Mouse (Mus musculus): ENCODE results near the gene Stk11.
A peak's percentile ranks its signal among the peaks of the same experiment; 100 is the strongest.

Stk11 gene

GRCm38 (mm10) chr10:80095547-80095946 is 20.1 kb upstream of the Stk11 start:
- no peak for DNase-seq

DNA sequence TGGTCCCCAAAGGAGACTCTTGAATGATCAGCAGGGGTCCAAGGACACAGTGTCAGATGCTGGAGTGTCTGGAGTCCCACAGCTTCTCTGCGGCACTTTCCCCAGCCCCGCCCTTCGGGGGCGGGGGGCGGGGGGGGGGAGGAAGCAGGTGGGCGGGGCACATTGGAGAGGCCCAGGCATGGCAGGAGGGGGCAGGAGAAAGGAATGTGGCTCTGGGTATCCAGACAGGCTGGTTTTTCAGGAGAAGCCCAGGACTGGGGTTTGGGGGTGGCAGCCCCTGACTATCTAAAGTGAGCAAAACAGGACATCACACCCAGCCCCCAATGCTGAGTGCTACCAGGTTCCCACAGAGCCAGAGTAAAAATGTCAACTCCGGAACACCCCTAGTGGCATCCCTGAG is 18.3 kb upstream of the Stk11 start:
- DNase-seq = no peak

- DNase-seq = no peak
These were observed 17.0 kb upstream of the Stk11 start for GRCm38 (mm10) chr10:80098630-80099029.

GRCm38 (mm10) chr10:80100982-80101381 is 14.6 kb upstream of the Stk11 start:
- no peak for DNase-seq

GRCm38 (mm10) chr10:80102216-80102915 is 13.2 kb upstream of the Stk11 start:
- DNase-seq = peak; percentile 95 to 96

GRCm38 (mm10) chr10:80103032-80103431 is 12.6 kb upstream of the Stk11 start:
- no peak for DNase-seq

DNA sequence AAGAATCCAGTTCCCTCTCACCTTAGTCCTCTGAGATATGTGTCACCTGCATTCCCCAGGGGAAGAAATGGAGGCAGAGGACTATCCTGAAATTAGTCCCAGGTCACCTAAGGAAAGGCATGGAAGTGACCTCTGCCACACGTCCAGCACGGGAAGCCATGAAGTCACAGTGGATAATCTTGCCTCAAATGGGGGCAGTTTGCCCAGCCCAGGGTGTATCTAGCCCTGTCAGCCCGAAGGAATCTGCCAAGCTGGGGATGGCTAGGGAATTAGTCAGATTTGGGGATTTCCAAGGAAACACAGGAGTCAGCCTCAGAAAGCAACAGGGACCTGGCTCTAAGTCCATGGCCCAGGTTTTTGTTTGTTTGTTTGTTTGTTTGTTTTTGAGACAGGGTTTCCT is 11.4 kb upstream of the Stk11 start:
- no peak for DNase-seq

GRCm38 (mm10) chr10:80105460-80105859 is 10.1 kb upstream of the Stk11 start, which contains the start of gene Sbno2:
Gene Sbno2 (minus strand): TSS chr10:80105571.
- DNase-seq = peak; percentile 46 to 57

- no peak for DNase-seq
These were observed 9.7 kb upstream of the Stk11 start for GRCm38 (mm10) chr10:80105926-80106325.

DNA sequence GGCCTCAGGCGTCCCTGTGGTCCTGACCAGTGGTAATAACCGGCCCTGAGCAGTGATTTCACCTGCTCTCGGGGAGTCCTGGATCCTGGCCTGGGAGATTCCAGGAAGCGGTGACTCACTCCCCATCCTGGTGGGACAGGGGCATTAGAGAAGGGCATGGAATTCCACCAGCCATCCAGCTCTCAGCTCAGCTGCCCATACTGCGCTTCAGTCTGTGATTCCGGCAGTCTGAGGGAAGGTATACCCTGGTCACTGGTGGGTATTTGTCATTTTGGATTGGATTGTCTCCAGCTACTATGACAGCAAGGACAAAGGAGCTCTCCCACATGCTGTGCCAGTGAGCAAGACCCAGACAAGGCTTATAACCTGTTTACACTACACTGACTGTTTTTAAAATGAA is 7.9 kb upstream of the Stk11 start:
- no peak for DNase-seq

DNA sequence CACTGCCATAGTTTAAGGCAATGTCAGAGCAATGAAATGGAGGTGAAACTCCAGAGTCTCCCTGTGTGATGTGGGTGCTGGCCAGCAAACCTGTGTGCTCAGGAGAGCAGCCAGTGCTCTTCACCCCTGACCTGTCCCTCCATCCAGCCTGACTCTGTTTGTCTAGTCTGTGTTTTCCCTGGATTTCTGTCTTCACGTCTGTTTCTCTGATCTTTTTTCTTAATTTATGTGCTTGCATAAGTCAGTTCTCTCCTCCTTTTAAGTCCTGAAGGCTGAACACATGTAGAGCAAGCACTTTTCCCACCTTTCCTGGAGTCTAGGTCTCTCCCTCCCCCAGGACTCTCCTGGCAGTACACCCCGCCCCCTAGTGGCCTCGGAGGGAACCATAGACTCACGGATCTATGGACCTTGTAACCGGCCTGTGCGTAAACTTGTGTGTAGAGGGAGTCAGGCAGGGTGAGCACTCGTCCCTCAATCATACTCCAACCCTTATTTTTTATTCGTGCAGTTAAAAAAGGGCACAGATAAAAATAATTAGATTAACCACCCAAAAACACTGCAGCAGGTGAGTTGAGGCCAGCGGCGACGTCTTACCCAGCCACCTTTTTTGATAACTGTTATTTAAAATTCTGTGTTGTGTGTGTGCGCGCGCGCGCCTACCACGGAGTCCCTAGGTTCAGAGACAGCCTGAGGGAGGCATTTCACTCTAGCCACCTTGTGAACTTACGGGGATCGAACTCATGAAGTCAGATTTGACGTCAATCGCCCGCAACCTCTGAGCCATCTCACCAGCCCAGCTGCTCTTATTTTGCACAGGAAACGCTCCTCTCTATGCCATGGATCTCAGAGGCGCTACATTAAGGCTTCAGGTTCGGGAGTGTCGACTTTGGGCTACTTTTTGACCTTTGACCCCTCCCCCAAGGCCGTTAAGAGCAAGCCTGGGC is 990 bp upstream of the Stk11 start:
- peak; percentile 92 to 93 for DNase-seq

DNA sequence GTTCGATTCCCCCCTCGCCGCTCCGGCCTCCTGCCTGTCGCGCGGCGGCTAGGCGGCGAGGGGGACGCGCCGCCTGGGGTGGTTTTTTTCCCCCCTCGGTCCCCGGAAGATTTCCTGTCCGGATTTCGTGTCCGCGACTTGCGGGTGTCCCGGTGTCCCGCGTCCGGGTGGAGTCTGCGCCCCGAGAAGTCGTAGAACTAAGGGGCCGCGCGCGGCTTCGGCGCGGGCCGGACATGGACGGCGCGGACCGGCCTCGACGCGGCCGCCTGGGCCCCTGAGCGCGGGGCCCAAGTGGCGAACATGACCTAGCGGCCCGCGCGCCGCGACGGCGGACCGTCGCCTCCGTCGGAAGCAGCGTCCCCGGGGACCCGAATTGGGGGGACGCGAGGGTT is 337 bp downstream of the Stk11 start:
- DNase-seq = no peak

DNA sequence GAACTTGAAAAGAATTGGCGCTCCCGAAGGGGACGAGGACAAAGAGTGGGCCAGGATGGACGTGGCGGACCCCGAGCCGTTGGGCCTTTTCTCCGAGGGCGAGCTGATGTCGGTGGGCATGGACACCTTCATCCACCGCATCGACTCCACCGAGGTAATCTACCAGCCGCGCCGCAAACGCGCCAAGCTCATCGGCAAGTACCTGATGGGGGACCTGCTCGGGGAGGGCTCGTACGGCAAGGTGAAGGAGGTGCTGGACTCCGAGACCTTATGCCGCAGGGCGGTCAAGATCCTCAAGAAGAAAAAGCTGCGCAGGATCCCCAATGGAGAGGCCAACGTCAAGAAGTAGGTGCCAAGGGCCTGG is 942 bp downstream of the Stk11 start:
- DNase-seq = peak; percentile 28 to 45

DNA sequence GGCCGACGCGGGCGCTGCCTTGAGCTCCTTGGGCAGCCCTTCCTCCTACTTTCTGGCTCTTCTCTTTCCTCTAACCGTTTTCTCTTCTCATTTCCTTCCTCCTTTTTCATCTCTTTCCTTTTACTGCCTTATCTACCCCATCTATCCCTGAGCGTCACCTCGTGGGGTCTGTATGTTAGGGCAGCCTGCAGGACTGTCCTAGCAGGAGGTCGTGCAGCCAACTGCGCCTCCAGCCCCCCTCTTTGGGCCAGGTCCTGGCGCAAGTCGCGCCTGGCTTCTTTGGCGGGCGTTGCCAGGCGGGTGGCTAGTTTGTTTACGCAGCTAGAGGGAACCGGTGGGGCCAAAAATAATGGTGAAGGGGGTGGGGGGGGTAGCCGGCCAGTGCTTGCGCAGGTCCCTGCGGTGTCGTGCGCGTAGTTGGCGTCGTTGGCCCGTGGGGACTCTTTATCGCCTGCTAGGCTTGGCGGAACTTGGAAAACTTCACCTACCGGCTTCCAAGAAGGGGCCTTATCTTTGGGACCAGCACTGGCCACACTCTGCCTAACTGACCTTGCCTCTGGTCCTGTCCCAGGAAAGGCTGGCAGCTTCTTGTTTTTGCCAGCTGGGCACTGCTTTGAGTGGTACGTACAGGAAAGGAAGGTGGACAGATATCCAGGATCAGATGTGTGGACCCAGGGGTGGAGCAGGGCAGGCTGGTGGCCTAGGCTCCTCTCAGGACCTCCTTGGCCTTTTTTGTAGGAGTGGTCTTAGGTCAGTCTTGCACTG is 1.5 kb downstream of the Stk11 start:
- peak; percentile 45 to 47 for DNase-seq

GRCm38 (mm10) chr10:80117736-80118135 is 2.1 kb downstream of the Stk11 start:
- DNase-seq = no peak

DNA sequence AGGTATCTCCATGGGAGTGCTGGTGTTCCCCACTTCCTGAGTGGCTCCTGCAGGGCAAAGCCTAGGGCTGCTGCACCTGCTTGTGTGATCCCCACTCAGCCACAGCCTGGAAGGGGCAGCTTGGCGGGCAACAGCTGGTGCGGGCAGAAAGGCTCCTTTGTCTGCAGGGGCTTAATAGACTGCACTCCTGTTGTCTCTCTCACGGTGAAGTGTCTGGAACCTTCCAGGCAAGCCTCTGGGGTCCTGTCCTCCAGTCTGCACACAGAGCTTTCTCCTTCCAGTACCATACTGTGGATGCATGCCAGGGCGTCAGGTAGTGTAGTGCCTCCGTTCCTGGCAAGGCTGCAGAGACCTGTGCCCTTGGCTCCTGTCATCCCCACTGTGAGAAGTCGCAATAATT is 2.9 kb downstream of the Stk11 start:
- no peak for DNase-seq

GRCm38 (mm10) chr10:80120146-80120545 is 4.5 kb downstream of the Stk11 start:
- DNase-seq = no peak

DNA sequence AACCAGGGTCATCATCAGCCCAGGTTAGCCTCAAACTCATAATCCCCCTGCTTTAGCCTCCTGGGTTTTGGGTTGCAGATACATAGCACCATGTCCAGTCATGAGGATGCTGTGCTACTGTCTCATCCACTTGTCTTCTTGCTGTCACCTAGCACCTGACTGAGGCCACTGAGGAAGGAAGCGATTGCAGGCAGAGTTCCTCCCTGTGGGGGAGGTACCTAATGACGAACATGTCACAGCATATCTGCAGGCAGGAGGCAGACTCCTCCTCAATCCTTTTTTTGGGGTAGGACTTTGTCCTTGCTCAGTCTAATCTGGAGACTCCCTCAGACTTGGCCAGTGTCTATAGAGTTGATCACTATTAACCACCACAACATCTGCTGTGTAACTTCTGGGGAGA is 6.0 kb downstream of the Stk11 start:
- no peak for DNase-seq

GRCm38 (mm10) chr10:80123932-80124562 is 8.4 kb downstream of the Stk11 start:
- no peak for DNase-seq

- no peak for DNase-seq
These were observed 12.3 kb downstream of the Stk11 start for GRCm38 (mm10) chr10:80127920-80128319.

GRCm38 (mm10) chr10:80129846-80130245 is 14.2 kb downstream of the Stk11 start:
- no peak for DNase-seq

GRCm38 (mm10) chr10:80130403-80131031 is 14.9 kb downstream of the Stk11 start:
- DNase-seq = no peak

Data from B cell, adult 2 months (primary cell).